Mouse (Mus musculus) adrenal gland, postnatal 0 days (tissue): Measurements from ENCODE around the gene Neil1. TPM values are rescaled to one million over a fixed set of nuclear protein-coding genes. Genes with fewer than 3 reads are reported as not detected.

Experiments
- polyA plus RNA-seq: library from polyadenylated mRNA; unstranded; fragments of >200 nt; fragmentation: Nextera tagmentation; extraction: Ambion mirVana; gene quantifications from 2 replicates; pipeline ENCODE4 v1.2.1, GENCODE M21; 2015

Neil1 gene
- 5.8 and 10.1 TPM in 2 replicates for polyA plus RNA-seq

GRCm38 (mm10) chr9:57148144-57148878, at the start of gene Neil1:
Gene Neil1, minus strand, starts transcription at chr9:57148305.

GRCm38 (mm10) chr9:57158013-57158470, 9.9 kb upstream of the Neil1 start, which contains the start of gene Commd4:
Gene Commd4, minus strand, starts transcription at chr9:57158331.

GRCm38 (mm10) chr9:57130577-57131433, 17.3 kb downstream of the Neil1 start, which contains the start of gene Man2c1:
Gene Man2c1, plus strand, starts transcription at chr9:57130690.

Other genes with a start within 250 kb of the Neil1 start
- gene Snx33, start 219.9 kb downstream of the Neil1 start, polyA plus RNA-seq, result 5.7 and 8.7 TPM in 2 replicates
- 112 and 123 TPM in 2 replicates for gene Imp3, start 210.8 kb downstream of the Neil1 start, polyA plus RNA-seq
- gene Snupn, start 197.4 kb downstream of the Neil1 start, polyA plus RNA-seq, result 16.9 and 20.7 TPM in 2 replicates
- gene Ptpn9, start 153.4 kb downstream of the Neil1 start, polyA plus RNA-seq, result 23.3 and 28.3 TPM in 2 replicates
- 10.4 and 14.0 TPM in 2 replicates for gene Sin3a, start 76.3 kb downstream of the Neil1 start, polyA plus RNA-seq
- 43.0 and 62.1 TPM in 2 replicates for gene Man2c1, start 17.6 kb downstream of the Neil1 start, polyA plus RNA-seq
- gene Commd4, start 10.0 kb upstream of the Neil1 start, polyA plus RNA-seq, result 127 and 149 TPM in 2 replicates
- gene Trcg1, start 88.3 kb upstream of the Neil1 start, polyA plus RNA-seq, result not detected in 2 replicates
- gene 1700017B05Rik, start 114.3 kb upstream of the Neil1 start, polyA plus RNA-seq, result 14.2 and 33.5 TPM in 2 replicates